ENCODE assay signal across 18 mouse cellular contexts in the genomic region with DNA sequence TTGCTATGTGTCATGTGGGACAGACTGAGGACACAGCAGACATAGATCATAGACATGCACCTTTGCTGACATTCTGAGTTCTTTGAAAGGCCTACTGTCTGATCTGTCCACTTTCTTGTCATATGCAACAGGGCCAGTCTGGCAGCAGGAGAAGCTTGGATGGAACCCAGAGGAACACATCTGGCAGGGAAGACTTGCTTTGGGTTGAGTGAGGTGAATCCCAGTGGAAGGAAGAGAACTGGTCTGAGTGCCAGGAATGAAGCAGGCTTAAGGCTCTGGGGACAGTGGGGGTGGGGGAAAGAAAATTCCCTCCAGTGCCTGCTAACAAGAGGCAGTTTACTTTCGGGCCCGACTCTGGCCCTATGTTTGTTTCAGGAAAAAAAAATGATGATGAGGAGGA. TPM values are rescaled to one million over a fixed set of nuclear protein-coding genes. Genes with fewer than 3 reads are reported as not detected.
DNase-seq lines count a peak whose midpoint lies in the region; ATAC-seq lines count a peak whose summit lies in the region.
"Had no signal": no experiment of that assay in that cellular context is flagged by ENCODE, and none has a peak within 500 bp of the region (broad histone marks: within the 10 kb centered on the region; RNA-seq: fewer than 3 reads in every experiment).

No protein-coding gene starts in this region.

- H3K9ac ChIP-seq in kidney, embryonic 14.5 days (ENCODE audit: low read depth, low read length), result no peak overlapping the region
- no peak overlapping the region for H3K9ac ChIP-seq in hindbrain, embryonic 16.5 days (ENCODE audit: low read depth, low read length)
- H3K9ac ChIP-seq: heart, embryonic 13.5 days; hindbrain, embryonic 15.5 days; liver, embryonic 13.5 days; neural tube, embryonic 15.5 days had no signal

- no peak overlapping the region for H3K27ac ChIP-seq in kidney, embryonic 14.5 days (ENCODE audit: low read depth, low read length)
- H3K27ac ChIP-seq in brown adipose tissue, adult 24 weeks (replicated peaks; ENCODE audit: low read depth, low read length), result peak overlapping the region; percentile 85
- no peak overlapping the region for H3K27ac ChIP-seq in hindbrain, embryonic 16.5 days (ENCODE audit: low read depth, low read length)
- H3K27ac ChIP-seq: heart, embryonic 13.5 days; hindbrain, embryonic 15.5 days; limb, embryonic 10.5 days; liver, embryonic 13.5 days; midbrain, embryonic 10.5 days; neural tube, embryonic 15.5 days had no signal

- H3K4me3 ChIP-seq in kidney, embryonic 14.5 days (ENCODE audit: low read length), result no peak overlapping the region
- H3K4me3 ChIP-seq in brown adipose tissue, adult 24 weeks (ENCODE audit: insufficient read depth, low read depth, low read length), result no peak overlapping the region
- no peak overlapping the region for H3K4me3 ChIP-seq in hindbrain, embryonic 16.5 days (ENCODE audit: low read length)
- H3K4me3 ChIP-seq: heart, embryonic 13.5 days; hindbrain, embryonic 15.5 days; limb, embryonic 10.5 days; liver, embryonic 13.5 days; midbrain, embryonic 10.5 days; neural tube, embryonic 15.5 days had no signal

- ATAC-seq in kidney, embryonic 14.5 days (ENCODE audit: low FRiP score, low TSS enrichment), result no peak
- ATAC-seq in hindbrain, embryonic 16.5 days, result no peak
- ATAC-seq: lung, postnatal 0 days had no signal

- no peak overlapping the region for H3K4me2 ChIP-seq in kidney, embryonic 14.5 days (replicated peaks; ENCODE audit: low read depth, low read length)
- H3K4me2 ChIP-seq in hindbrain, embryonic 16.5 days (ENCODE audit: low read length), result no peak overlapping the region
- H3K4me2 ChIP-seq: heart, embryonic 13.5 days; hindbrain, embryonic 15.5 days; liver, embryonic 13.5 days; neural tube, embryonic 15.5 days had no signal

- H3K9me3 ChIP-seq in kidney, embryonic 14.5 days (ENCODE audit: control insufficient read depth, low read length), result no peaks in the 10 kb centered on the region
- no peaks in the 10 kb centered on the region for H3K9me3 ChIP-seq in hindbrain, embryonic 16.5 days (ENCODE audit: control insufficient read depth, low read length)
- H3K9me3 ChIP-seq: heart, embryonic 13.5 days; hindbrain, embryonic 15.5 days; limb, embryonic 10.5 days; liver, embryonic 13.5 days; midbrain, embryonic 10.5 days; neural tube, embryonic 15.5 days had no signal

- no peaks in the 10 kb centered on the region for H3K27me3 ChIP-seq in kidney, embryonic 14.5 days (ENCODE audit: control insufficient read depth, insufficient read depth, low read length)
- no peaks in the 10 kb centered on the region for H3K27me3 ChIP-seq in hindbrain, embryonic 16.5 days (replicated peaks; ENCODE audit: control insufficient read depth, insufficient read depth, low read length)
- H3K27me3 ChIP-seq: heart, embryonic 13.5 days; hindbrain, embryonic 15.5 days; liver, embryonic 13.5 days; neural tube, embryonic 15.5 days had no signal

- WGBS in kidney, embryonic 14.5 days, result 96% methylated on average over 2 of the region's 2 CpGs
- WGBS in hindbrain, embryonic 16.5 days, result 91% methylated on average over 2 of the region's 2 CpGs

- H3K36me3 ChIP-seq in kidney, embryonic 14.5 days (ENCODE audit: control insufficient read depth, insufficient read depth, low read length), result peaks cover 98% of the 10 kb centered on the region
- peaks cover 79% of the 10 kb centered on the region for H3K36me3 ChIP-seq in hindbrain, embryonic 16.5 days (ENCODE audit: control insufficient read depth, insufficient read depth, low read length)

- H3K4me1 ChIP-seq in kidney, embryonic 14.5 days (ENCODE audit: control insufficient read depth, insufficient read depth, low read length), result no peaks in the 10 kb centered on the region
- peaks cover 19% of the 10 kb centered on the region for H3K4me1 ChIP-seq in brown adipose tissue, adult 24 weeks (ENCODE audit: control insufficient read depth, insufficient read depth, insufficient read length, low read length)
- H3K4me1 ChIP-seq in hindbrain, embryonic 16.5 days (ENCODE audit: control insufficient read depth, insufficient read depth, low read depth, low read length), result no peaks in the 10 kb centered on the region
- H3K4me1 ChIP-seq: hindbrain, embryonic 15.5 days; limb, embryonic 10.5 days; midbrain, embryonic 10.5 days; neural tube, embryonic 15.5 days had no signal

- DNase-seq in kidney, postnatal 14 days, result peak; percentile 14
- DNase-seq in heart, adult 9 months (ENCODE audit: low spot score in 2 of 2), result peak; percentile 81 to 85
- peak; percentile 79 for DNase-seq in skeletal muscle tissue, adult 2 months (ENCODE audit: low read depth, low spot score)
- no peak for DNase-seq in cerebellum, postnatal 4 days (ENCODE audit: low spot score in 2 of 2)
- DNase-seq: cerebellum, postnatal 14 days; kidney, adult 11 months; layer of hippocampus, postnatal 36 days; liver, embryonic 13.5 days; retina, postnatal 1 day had no signal

RNA-seq across cellular contexts. Expression of a gene that starts 11.0 kb away (rescaled TPM):
- 24.8 and 32.4 TPM in 2 replicates for polyA plus RNA-seq in kidney, embryonic 14.5 days (2014; fragmentation: Nextera tagmentation; extraction: Ambion mirVana)
- polyA plus RNA-seq in brown adipose tissue, adult 24 weeks (2012; ENCODE audit: insufficient read depth, insufficient read length, missing spikeins), result 16.9 and 17.0 TPM in 2 replicates
- 29.3 and 40.1 TPM in 2 replicates for polyA plus RNA-seq in hindbrain, embryonic 16.5 days (2015; fragmentation: Nextera tagmentation; extraction: Ambion mirVana)

RNA-seq across cellular contexts. Expression of a gene that starts 24.7 kb away (rescaled TPM):
- 65.6 and 86.2 TPM in 2 replicates for polyA plus RNA-seq in kidney, embryonic 14.5 days (2014; fragmentation: Nextera tagmentation; extraction: Ambion mirVana)
- 42.6 and 44.5 TPM in 2 replicates for polyA plus RNA-seq in brown adipose tissue, adult 24 weeks (2012; ENCODE audit: insufficient read depth, insufficient read length, missing spikeins)
- 32.3 and 37.6 TPM in 2 replicates for polyA plus RNA-seq in hindbrain, embryonic 16.5 days (2015; fragmentation: Nextera tagmentation; extraction: Ambion mirVana)

RNA-seq across cellular contexts. Expression of a gene that starts 43.1 kb away (rescaled TPM):
- polyA plus RNA-seq in kidney, embryonic 14.5 days (2014; fragmentation: Nextera tagmentation; extraction: Ambion mirVana), result 3.8 and 5.1 TPM in 2 replicates
- 11.7 and 13.2 TPM in 2 replicates for polyA plus RNA-seq in brown adipose tissue, adult 24 weeks (2012; ENCODE audit: insufficient read depth, insufficient read length, missing spikeins)
- polyA plus RNA-seq in hindbrain, embryonic 16.5 days (2015; fragmentation: Nextera tagmentation; extraction: Ambion mirVana), result 0.63 and 1.2 TPM in 2 replicates

RNA-seq across cellular contexts. Expression of a gene that starts 49.3 kb away (rescaled TPM):
- 33.6 and 36.5 TPM in 2 replicates for polyA plus RNA-seq in kidney, embryonic 14.5 days (2014; fragmentation: Nextera tagmentation; extraction: Ambion mirVana)
- polyA plus RNA-seq in brown adipose tissue, adult 24 weeks (2012; ENCODE audit: insufficient read depth, insufficient read length, missing spikeins), result 8.8 and 10.9 TPM in 2 replicates
- 48.4 and 49.8 TPM in 2 replicates for polyA plus RNA-seq in hindbrain, embryonic 16.5 days (2015; fragmentation: Nextera tagmentation; extraction: Ambion mirVana)

RNA-seq across cellular contexts. Expression of a gene that starts 54.9 kb away (rescaled TPM):
- 1.8 and 2.5 TPM in 2 replicates for polyA plus RNA-seq in kidney, embryonic 14.5 days (2014; fragmentation: Nextera tagmentation; extraction: Ambion mirVana)
- polyA plus RNA-seq in brown adipose tissue, adult 24 weeks (2012; ENCODE audit: insufficient read depth, insufficient read length, missing spikeins), result not detected in 2 replicates
- polyA plus RNA-seq in hindbrain, embryonic 16.5 days (2015; fragmentation: Nextera tagmentation; extraction: Ambion mirVana), result 101 and 129 TPM in 2 replicates

Comparison
In these comparisons a context has a peak if more than half of its experiments do, and no peak if none do; other contexts are left out.
1. DNase-seq: peak in kidney, postnatal 14 days (single experiment), heart, adult 9 months (2 of 2) and skeletal muscle tissue, adult 2 months (single experiment); none in cerebellum, postnatal 4 days (0 of 2).